Mouse (Mus musculus) midbrain, embryonic 12.5 days (tissue): ENCODE measurements around the gene Gfpt2. TPM values are rescaled to one million over a fixed set of nuclear protein-coding genes. Genes with fewer than 3 reads are reported as not detected.

ENCODE experiments used
- ATAC-seq: fragments of 200-750 bp; cut with Nextera tagmentation; 2 replicates; pipeline ENCODE4 v1.8.0; 2017; ENCODE audit warnings: low read depth, moderate TSS enrichment, moderate library complexity; ENCODE audit not compliant: low FRiP score
- H3K27ac ChIP-seq: fragments of 300-500 bp; sonication (generic); replicated peaks from 2 replicates; pipeline ENCODE4 v1.5.1; 2016; ENCODE audit warnings: mild to moderate bottlenecking
- H3K27me3 ChIP-seq: fragments of 300-500 bp; sonication (generic); 2 replicates; pipeline ENCODE4 v1.6.1; 2016; ENCODE audit warnings: mild to moderate bottlenecking
- H3K36me3 ChIP-seq: fragments of 300-500 bp; sonication (generic); 2 replicates; pipeline ENCODE4 v1.6.1; 2016
- H3K4me1 ChIP-seq: fragments of 300-500 bp; sonication (generic); 2 replicates; pipeline ENCODE4 v1.6.1; 2016
- H3K4me2 ChIP-seq: fragments of 300-500 bp; sonication (generic); replicated peaks from 2 replicates; pipeline ENCODE4 v1.6.1; 2016; ENCODE audit warnings: mild to moderate bottlenecking, moderate library complexity
- H3K4me3 ChIP-seq: fragments of 300-500 bp; sonication (generic); 2 replicates; pipeline ENCODE4 v1.5.1; 2016; ENCODE audit warnings: mild to moderate bottlenecking
- H3K9ac ChIP-seq: fragments of 300-500 bp; sonication (generic); replicated peaks from 2 replicates; pipeline ENCODE4 v1.6.1; 2016; ENCODE audit warnings: mild to moderate bottlenecking, moderate library complexity
- H3K9me3 ChIP-seq: fragments of 300-500 bp; sonication (generic); 2 replicates; pipeline ENCODE4 v1.6.1; 2016; ENCODE audit warnings: mild to moderate bottlenecking
- WGBS: fragments of 180-500 bp; shearing (Covaris S2); methylation state at CpG from one replicate; pipeline ENCODE4 v1.1.7; 2016; 5-methylcytosine and 5-hydroxymethylcytosine counted together
- polyA plus RNA-seq: library from polyadenylated mRNA; unstranded; fragments of >200 nt; fragmentation: Nextera tagmentation; extraction: Ambion mirVana; gene quantifications from 2 replicates; pipeline ENCODE4 v1.2.1, GENCODE M21; 2016

Gene Gfpt2
- polyA plus RNA-seq, 1 experiment from 2014 or later, result 11.3 TPM

- H3K9me3 ChIP-seq, result no peaks in the 10 kb centered on the region
- H3K36me3 ChIP-seq, result peaks cover 15% of the 10 kb centered on the region
- H3K27ac ChIP-seq, result no peak overlapping the region
- H3K4me3 ChIP-seq, result no peak overlapping the region
- H3K27me3 ChIP-seq, result no peaks in the 10 kb centered on the region
- ATAC-seq, result no peak
- WGBS, result 23% methylated on average over 6 of the region's 6 CpGs
- no peak overlapping the region for H3K9ac ChIP-seq
- no peaks in the 10 kb centered on the region for H3K4me1 ChIP-seq
- no peak overlapping the region for H3K4me2 ChIP-seq
Observed at GRCm38 (mm10) chr11:49827243-49827642, 33.3 kb downstream of the Gfpt2 start.

- Histone ChIP-seq H3K9me3 (no peaks in the 10 kb centered on the region), H3K27me3 (no peaks in the 10 kb centered on the region), H3K9ac (no peak overlapping the region), H3K4me3 (no peak overlapping the region), H3K4me1 (no peaks in the 10 kb centered on the region), H3K4me2 (no peak overlapping the region), H3K36me3 (peaks cover 18% of the 10 kb centered on the region), H3K27ac (no peak overlapping the region)
- ATAC-seq, result no peak
- WGBS, result 90% methylated on average over 7 of the region's 7 CpGs
Observed at GRCm38 (mm10) chr11:49829176-49829745, 35.3 kb downstream of the Gfpt2 start.

- ATAC-seq, result no peak
- WGBS, result 88% methylated on average over 12 of the region's 12 CpGs
- H3K9me3 ChIP-seq, result no peaks in the 10 kb centered on the region
- H3K27me3 ChIP-seq, result no peaks in the 10 kb centered on the region
- H3K4me3 ChIP-seq, result no peak overlapping the region
- no peak overlapping the region for H3K27ac ChIP-seq
- H3K9ac ChIP-seq, result no peak overlapping the region
- H3K36me3 ChIP-seq, result peaks cover 26% of the 10 kb centered on the region; the same call in 1 of the 2 replicates
- H3K4me2 ChIP-seq, result no peak overlapping the region
- H3K4me1 ChIP-seq, result no peaks in the 10 kb centered on the region
Observed at GRCm38 (mm10) chr11:49831980-49832379, 38.0 kb downstream of the Gfpt2 start.

- Histone ChIP-seq H3K27ac (no peak overlapping the region), H3K27me3 (no peaks in the 10 kb centered on the region), H3K9ac (no peak overlapping the region), H3K4me2 (no peak overlapping the region), H3K4me1 (peaks cover 7% of the 10 kb centered on the region), H3K9me3 (no peaks in the 10 kb centered on the region), H3K4me3 (no peak overlapping the region), H3K36me3 (peaks cover 26% of the 10 kb centered on the region; the same call in 1 of the 2 replicates)
- WGBS, result 95% methylated on average over 5 of the region's 5 CpGs
- ATAC-seq, result no peak
Observed at GRCm38 (mm10) chr11:49832962-49833361, 39.0 kb downstream of the Gfpt2 start.

- H3K4me3 ChIP-seq, result no peak overlapping the region
- H3K9ac ChIP-seq, result no peak overlapping the region
- no peak overlapping the region for H3K4me2 ChIP-seq
- no peaks in the 10 kb centered on the region for H3K9me3 ChIP-seq
- no peaks in the 10 kb centered on the region for H3K27me3 ChIP-seq
- no peak for ATAC-seq
- no peak overlapping the region for H3K27ac ChIP-seq
- 0 out of 2 replicates have a peak, but pooled peaks cover 23% of the 10 kb centered on the region for H3K36me3 ChIP-seq
- H3K4me1 ChIP-seq, result peaks cover 14% of the 10 kb centered on the region
- WGBS, result 91% methylated on average over 6 of the region's 6 CpGs
Observed at GRCm38 (mm10) chr11:49834248-49834647, 40.3 kb downstream of the Gfpt2 start.

GRCm38 (mm10) chr11:49835257-49835956 is 41.4 kb downstream of the Gfpt2 start:
- H3K4me2 ChIP-seq, result no peak overlapping the region
- 93% methylated on average over 11 of the region's 11 CpGs for WGBS
- H3K9me3 ChIP-seq, result no peaks in the 10 kb centered on the region
- no peak overlapping the region for H3K27ac ChIP-seq
- H3K27me3 ChIP-seq, result no peaks in the 10 kb centered on the region
- H3K4me1 ChIP-seq, result peaks cover 14% of the 10 kb centered on the region
- ATAC-seq, result no peak
- H3K9ac ChIP-seq, result no peak overlapping the region
- H3K4me3 ChIP-seq, result no peak overlapping the region
- 0 out of 2 replicates have a peak, but pooled peaks cover 23% of the 10 kb centered on the region for H3K36me3 ChIP-seq

GRCm38 (mm10) chr11:49837717-49838407 is 43.9 kb downstream of the Gfpt2 start:
- no peak overlapping the region for H3K9ac ChIP-seq
- peak; percentile 76; the same call in 1 of the 2 replicates for ATAC-seq
- H3K4me2 ChIP-seq, result no peak overlapping the region; the same call in 1 of the 2 replicates

GRCm38 (mm10) chr11:49840666-49841065 is 46.7 kb downstream of the Gfpt2 start:
- ATAC-seq, result no peak
- no peak overlapping the region for H3K9ac ChIP-seq

More at GRCm38 (mm10) chr11:49837717-49838407, 43.9 kb downstream of the Gfpt2 start:
- Histone ChIP-seq H3K36me3 (0 out of 2 replicates have a peak, but pooled peaks cover 18% of the 10 kb centered on the region), H3K27ac (peak overlapping the region; percentile 31), H3K9me3 (no peaks in the 10 kb centered on the region), H3K4me3 (no peak overlapping the region), H3K4me1 (peaks cover 14% of the 10 kb centered on the region), H3K27me3 (no peaks in the 10 kb centered on the region)
- WGBS, result 39% methylated on average over 13 of the region's 13 CpGs

GRCm38 (mm10) chr11:49841886-49842285 is 47.9 kb downstream of the Gfpt2 start:
- no peak overlapping the region for H3K4me3 ChIP-seq
- H3K9me3 ChIP-seq, result no peaks in the 10 kb centered on the region
- no peaks in the 10 kb centered on the region for H3K27me3 ChIP-seq
- WGBS, result 81% methylated on average over 1 of the region's 1 CpGs
- ATAC-seq, result no peak
- no peak overlapping the region for H3K9ac ChIP-seq
- H3K27ac ChIP-seq, result no peak overlapping the region
- H3K4me1 ChIP-seq, result peaks cover 21% of the 10 kb centered on the region
- no peak overlapping the region for H3K4me2 ChIP-seq
- H3K36me3 ChIP-seq, result no peaks in the 10 kb centered on the region

More at GRCm38 (mm10) chr11:49840666-49841065, 46.7 kb downstream of the Gfpt2 start:
- Histone ChIP-seq H3K9me3 (no peaks in the 10 kb centered on the region), H3K27ac (no peak overlapping the region), H3K4me1 (peaks cover 17% of the 10 kb centered on the region), H3K27me3 (no peaks in the 10 kb centered on the region), H3K4me3 (no peak overlapping the region), H3K36me3 (no peaks in the 10 kb centered on the region), H3K4me2 (no peak overlapping the region)
- 90% methylated on average over 1 of the region's 1 CpGs for WGBS

- H3K27ac ChIP-seq, result no peak overlapping the region
- H3K9me3 ChIP-seq, result no peaks in the 10 kb centered on the region
- H3K36me3 ChIP-seq, result no peaks in the 10 kb centered on the region
- H3K9ac ChIP-seq, result no peak overlapping the region
- H3K4me2 ChIP-seq, result no peak overlapping the region
- no peak for ATAC-seq
- H3K27me3 ChIP-seq, result no peaks in the 10 kb centered on the region
- H3K4me3 ChIP-seq, result no peak overlapping the region
- H3K4me1 ChIP-seq, result peaks cover 23% of the 10 kb centered on the region
- WGBS, result 59% methylated on average over 3 of the region's 3 CpGs
Observed at GRCm38 (mm10) chr11:49842718-49843117, 48.7 kb downstream of the Gfpt2 start.

GRCm38 (mm10) chr11:49844311-49844710 is 50.3 kb downstream of the Gfpt2 start:
- WGBS, result 91% methylated on average over 10 of the region's 10 CpGs
- Histone ChIP-seq H3K4me2 (no peak overlapping the region), H3K27ac (no peak overlapping the region), H3K27me3 (no peaks in the 10 kb centered on the region), H3K36me3 (no peaks in the 10 kb centered on the region), H3K4me3 (no peak overlapping the region), H3K9me3 (no peaks in the 10 kb centered on the region), H3K4me1 (peaks cover 23% of the 10 kb centered on the region), H3K9ac (no peak overlapping the region)
- no peak for ATAC-seq

- no peak overlapping the region for H3K4me2 ChIP-seq
- peaks cover 3% of the 10 kb centered on the region; the same call in 1 of the 2 replicates for H3K36me3 ChIP-seq
- no peaks in the 10 kb centered on the region for H3K27me3 ChIP-seq
- H3K9ac ChIP-seq, result no peak overlapping the region
- WGBS, result 54% methylated on average over 3 of the region's 3 CpGs
- no peaks in the 10 kb centered on the region for H3K9me3 ChIP-seq
- no peak overlapping the region for H3K27ac ChIP-seq
- no peak overlapping the region for H3K4me3 ChIP-seq
- H3K4me1 ChIP-seq, result peaks cover 23% of the 10 kb centered on the region
- no peak for ATAC-seq
Observed at GRCm38 (mm10) chr11:49844969-49845368, 51.0 kb downstream of the Gfpt2 start.
